Mouse (Mus musculus): Measurements from ENCODE around the gene Mb. TPM values are rescaled to one million over a fixed set of nuclear protein-coding genes. Genes with fewer than 3 reads are reported as not detected.

The Mb gene
- total and polyA plus RNA-seq, 3 experiments, result not detected

DNA sequence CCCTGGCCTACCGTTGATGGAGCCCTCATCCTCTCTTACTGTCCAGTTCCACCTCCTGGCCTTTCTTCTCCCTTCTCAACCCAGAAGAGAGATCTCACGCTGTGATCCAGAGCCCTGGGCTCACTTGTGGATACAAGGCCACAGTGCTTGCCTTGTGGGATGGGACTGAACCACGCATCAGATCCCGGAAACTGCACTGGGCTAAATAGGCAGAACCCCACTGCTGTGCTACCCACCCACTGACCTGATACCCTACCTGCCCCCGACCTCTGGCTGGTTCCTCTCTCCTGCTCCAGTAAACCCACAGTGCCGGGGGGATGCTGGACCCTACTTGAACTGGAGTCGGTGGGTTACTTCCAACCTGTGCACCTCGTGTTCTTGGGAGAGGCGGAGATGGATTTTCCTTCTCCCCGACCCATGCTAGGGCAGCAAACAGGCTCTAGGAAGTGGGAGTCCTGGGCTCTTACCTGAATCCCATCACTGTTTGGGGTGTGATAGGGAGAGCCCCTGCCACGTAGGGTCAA, 20.3 kb upstream of the Mb start:
- no peak overlapping the region for H3K4me3 ChIP-seq (ENCODE audit: control insufficient read depth in 1 of 2, insufficient read depth in 1 of 2, low read depth in 2 of 2, low read length in 2 of 2)
- no peaks in the 10 kb centered on the region; a peak in 1 of 4 replicates for H3K36me3 ChIP-seq (ENCODE audit: control insufficient read depth in 1 of 2, insufficient read depth in 2 of 2, low read length in 2 of 2)
- no peaks in the 10 kb centered on the region for H3K79me2 ChIP-seq (ENCODE audit: control insufficient read depth, insufficient read depth, low read length, poor library complexity)
- no peaks in the 10 kb centered on the region; a peak in 1 of 4 replicates for H3K27me3 ChIP-seq (ENCODE audit: control insufficient read depth in 1 of 2, insufficient read depth in 2 of 2, low read length in 2 of 2)
- DNase-seq (ENCODE audit: low read depth, low spot score), result no peak
- H3K9me3 ChIP-seq (replicated peaks; ENCODE audit: insufficient read depth, low read length), result no peaks in the 10 kb centered on the region
- H3K4me1 ChIP-seq (ENCODE audit: control insufficient read depth in 1 of 2, insufficient read depth in 2 of 2, low read length in 2 of 2), result peaks cover 0 to 9% of the 10 kb centered on the region in 2 experiments; a peak in 2 of 4 replicates
- TF ChIP-seq MYB (IDR thresholded peaks at IDR 0.05; ENCODE audit: low read depth, low read length) (no peak), RCOR1 (IDR thresholded peaks at IDR 0.05; ENCODE audit: low read depth, low read length) (no peak), E2F4 (IDR thresholded peaks at IDR 0.05; ENCODE audit: borderline replicate concordance, low read depth, low read length) (no peak), TBP (IDR thresholded peaks at IDR 0.05; ENCODE audit: low read depth, low read length) (no peak), CHD2 (IDR thresholded peaks at IDR 0.05; ENCODE audit: low read length) (no peak), CTCF (IDR thresholded peaks at IDR 0.05 in 2 of 3, conservative IDR thresholded peaks at IDR 0.05 in 1 of 3; ENCODE audit: control insufficient read depth in 1 of 3, insufficient read depth in 1 of 3, low read depth in 2 of 3, low read length in 3 of 3, poor library complexity in 1 of 3, severe bottlenecking in 1 of 3) (no peak), HCFC1 (IDR thresholded peaks at IDR 0.05; ENCODE audit: low read depth, low read length) (no peak), UBTF (IDR thresholded peaks at IDR 0.05; ENCODE audit: borderline replicate concordance, insufficient read depth, low read depth, low read length) (no peak), ETS1 (IDR thresholded peaks at IDR 0.05; ENCODE audit: low read depth, low read length) (no peak), JUND (IDR thresholded peaks at IDR 0.05; ENCODE audit: low read depth, low read length) (no peak)
- H3K9ac ChIP-seq (ENCODE audit: control insufficient read depth, low read depth, low read length, poor library complexity, severe bottlenecking), result no peak overlapping the region
- no peak overlapping the region for H3K27ac ChIP-seq (ENCODE audit: control insufficient read depth, low read depth, low read length)

DNA sequence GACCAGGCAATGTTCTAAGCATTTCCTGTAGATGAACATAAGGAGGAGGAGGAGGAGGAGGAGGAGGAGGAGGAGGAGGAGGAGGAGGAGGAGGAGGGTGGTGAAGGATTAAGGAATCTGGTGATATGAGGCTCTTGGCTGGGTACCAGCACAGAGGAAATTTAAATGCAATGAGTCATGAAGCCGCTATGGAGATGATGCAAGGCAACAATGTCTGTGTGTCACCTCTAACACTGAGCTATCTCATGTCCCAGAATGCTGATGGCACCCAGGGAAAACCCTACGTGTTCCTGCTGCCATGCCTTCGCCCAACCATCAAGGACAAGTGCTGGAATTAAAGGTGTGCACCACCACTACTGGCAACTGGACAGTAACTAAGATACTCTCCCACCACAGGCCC, 18.5 kb upstream of the Mb start:
- Histone ChIP-seq H3K9ac (ENCODE audit: control insufficient read depth, low read depth, low read length, poor library complexity, severe bottlenecking) (no peak overlapping the region), H3K4me3 (ENCODE audit: control insufficient read depth in 1 of 2, insufficient read depth in 1 of 2, low read depth in 2 of 2, low read length in 2 of 2) (no peak overlapping the region), H3K27me3 (ENCODE audit: control insufficient read depth in 1 of 2, insufficient read depth in 2 of 2, low read length in 2 of 2) (no peaks in the 10 kb centered on the region; a peak in 1 of 4 replicates), H3K79me2 (ENCODE audit: control insufficient read depth, insufficient read depth, low read length, poor library complexity) (no peaks in the 10 kb centered on the region), H3K9me3 (replicated peaks; ENCODE audit: insufficient read depth, low read length) (no peaks in the 10 kb centered on the region), H3K27ac (ENCODE audit: control insufficient read depth, low read depth, low read length) (no peak overlapping the region), H3K36me3 (ENCODE audit: control insufficient read depth in 1 of 2, insufficient read depth in 2 of 2, low read length in 2 of 2) (no peaks in the 10 kb centered on the region; a peak in 1 of 4 replicates), H3K4me1 (ENCODE audit: control insufficient read depth in 1 of 2, insufficient read depth in 2 of 2, low read length in 2 of 2) (peaks cover 0 to 9% of the 10 kb centered on the region in 2 experiments; a peak in 2 of 4 replicates)
- DNase-seq (ENCODE audit: low read depth, low spot score), result peak; percentile 33
- TF ChIP-seq ETS1 (IDR thresholded peaks at IDR 0.05; ENCODE audit: low read depth, low read length) (0 out of 2 replicates have a peak, but pooled peaks have one; percentile 20), MXI1 (IDR thresholded peaks at IDR 0.05; ENCODE audit: low read depth, low read length) (no peak), EP300 (IDR thresholded peaks at IDR 0.05; ENCODE audit: low read depth in 1 of 2, low read length in 2 of 2) (peak in 1 of 2 experiments; percentile 8; a peak in 1 of 4 replicates)

DNA sequence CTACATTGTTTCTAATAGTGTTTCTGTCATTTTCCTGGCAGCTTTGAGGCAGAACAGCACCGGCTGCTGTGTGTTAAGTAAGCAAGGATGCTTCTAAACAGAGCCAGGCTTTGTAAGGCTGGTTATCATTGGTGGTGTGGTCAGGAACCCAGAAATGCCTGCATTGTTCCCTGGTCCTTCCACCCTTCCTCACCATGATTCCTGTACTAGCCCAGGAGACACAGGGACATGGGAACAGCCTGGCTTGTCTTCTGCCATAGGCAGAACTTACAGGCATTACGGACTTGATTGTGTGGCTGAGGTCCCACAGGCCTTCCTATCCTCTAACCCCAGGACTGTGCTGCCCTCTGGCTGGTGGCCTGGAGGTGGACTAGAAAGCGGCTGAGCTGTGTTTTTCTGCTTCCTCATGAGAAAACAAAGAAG, 18.0 kb upstream of the Mb start:
- H3K27me3 ChIP-seq (ENCODE audit: control insufficient read depth in 1 of 2, insufficient read depth in 2 of 2, low read length in 2 of 2), result no peaks in the 10 kb centered on the region; a peak in 1 of 4 replicates
- peaks cover 0 to 9% of the 10 kb centered on the region in 2 experiments; a peak in 2 of 4 replicates for H3K4me1 ChIP-seq (ENCODE audit: control insufficient read depth in 1 of 2, insufficient read depth in 2 of 2, low read length in 2 of 2)
- no peak overlapping the region for H3K27ac ChIP-seq (ENCODE audit: control insufficient read depth, low read depth, low read length)
- DNase-seq (ENCODE audit: low read depth, low spot score), result no peak
- H3K36me3 ChIP-seq (ENCODE audit: control insufficient read depth in 1 of 2, insufficient read depth in 2 of 2, low read length in 2 of 2), result no peaks in the 10 kb centered on the region; a peak in 1 of 4 replicates
- H3K9ac ChIP-seq (ENCODE audit: control insufficient read depth, low read depth, low read length, poor library complexity, severe bottlenecking), result no peak overlapping the region
- no peaks in the 10 kb centered on the region for H3K79me2 ChIP-seq (ENCODE audit: control insufficient read depth, insufficient read depth, low read length, poor library complexity)
- no peaks in the 10 kb centered on the region for H3K9me3 ChIP-seq (replicated peaks; ENCODE audit: insufficient read depth, low read length)
- H3K4me3 ChIP-seq (ENCODE audit: control insufficient read depth in 1 of 2, insufficient read depth in 1 of 2, low read depth in 2 of 2, low read length in 2 of 2), result no peak overlapping the region
- TF ChIP-seq RAD21 (IDR thresholded peaks at IDR 0.05; ENCODE audit: low read depth, low read length) (no peak), ELF1 (IDR thresholded peaks at IDR 0.05; ENCODE audit: low read depth, low read length) (no peak), MAFK (IDR thresholded peaks at IDR 0.05; ENCODE audit: borderline replicate concordance, low read depth, low read length) (no peak), GATA1 (IDR thresholded peaks at IDR 0.05; ENCODE audit: low read depth, low read length) (no peak), TCF12 (IDR thresholded peaks at IDR 0.05; ENCODE audit: low read depth, low read length) (no peak), RCOR1 (IDR thresholded peaks at IDR 0.05; ENCODE audit: low read depth, low read length) (no peak), USF2 (IDR thresholded peaks at IDR 0.05; ENCODE audit: borderline replicate concordance in 1 of 2, insufficient read depth in 1 of 2, low read depth in 1 of 2, low read length in 2 of 2) (no peak), MXI1 (IDR thresholded peaks at IDR 0.05; ENCODE audit: low read depth, low read length) (no peak), BHLHE40 (IDR thresholded peaks at IDR 0.05; ENCODE audit: borderline replicate concordance, low read depth, low read length) (no peak), ZMIZ1 (IDR thresholded peaks at IDR 0.05; ENCODE audit: low read depth, low read length) (no peak), SIN3A (IDR thresholded peaks at IDR 0.05; ENCODE audit: low read length) (no peak), HCFC1 (IDR thresholded peaks at IDR 0.05; ENCODE audit: low read depth, low read length) (no peak), MYC (IDR thresholded peaks at IDR 0.05; ENCODE audit: low read depth, low read length) (no peak), KAT2A (conservative IDR thresholded peaks at IDR 0.05; ENCODE audit: low read depth, low read length) (no peak), ETS1 (IDR thresholded peaks at IDR 0.05; ENCODE audit: low read depth, low read length) (no peak), NELFE (IDR thresholded peaks at IDR 0.05; ENCODE audit: low read depth, low read length) (no peak), ZNF384 (IDR thresholded peaks at IDR 0.05; ENCODE audit: low read depth, low read length) (no peak)
